Mouse (Mus musculus) macrophage (primary cell): ENCODE measurements around the gene Pyroxd1. TPM values are rescaled to one million over a fixed set of nuclear protein-coding genes. Genes with fewer than 3 reads are reported as not detected.

Experiments used
- H3K27ac ChIP-seq: fragments of 350-480 bp; formaldehyde crosslinking; 2 replicates; pipeline ENCODE4 v1.9.0; 2021
- H3K36me3 ChIP-seq: fragments of 350-480 bp; formaldehyde crosslinking; 2 replicates; pipeline ENCODE4 v1.9.0; 2021; ENCODE audit errors: inconsistent target
- H3K4me3 ChIP-seq: fragments of 350-480 bp; formaldehyde crosslinking; 2 replicates; pipeline ENCODE4 v1.9.0; 2021; ENCODE audit errors: inconsistent target
- H3K79me2 ChIP-seq: fragments of 350-480 bp; formaldehyde crosslinking; 2 replicates; pipeline ENCODE4 v1.9.0; 2021; ENCODE audit errors: inconsistent target
- WGBS: methylation state at CpG from one replicate; pipeline ENCODE4 v1.1.7; 2026; ENCODE audit warnings: inconsistent platforms; ENCODE audit not compliant: missing documents; 5-methylcytosine and 5-hydroxymethylcytosine counted together
- polyA plus RNA-seq: library from polyadenylated mRNA; stranded (reverse); fragments of 250-400 nt; gene quantifications from 3 replicates; pipeline ENCODE4 v1.2.4, GENCODE M21; 2018; ENCODE audit warnings: inconsistent platforms

Gene Pyroxd1
- polyA plus RNA-seq, 1 experiment from 2014 or later, result 9.4 TPM

DNA sequence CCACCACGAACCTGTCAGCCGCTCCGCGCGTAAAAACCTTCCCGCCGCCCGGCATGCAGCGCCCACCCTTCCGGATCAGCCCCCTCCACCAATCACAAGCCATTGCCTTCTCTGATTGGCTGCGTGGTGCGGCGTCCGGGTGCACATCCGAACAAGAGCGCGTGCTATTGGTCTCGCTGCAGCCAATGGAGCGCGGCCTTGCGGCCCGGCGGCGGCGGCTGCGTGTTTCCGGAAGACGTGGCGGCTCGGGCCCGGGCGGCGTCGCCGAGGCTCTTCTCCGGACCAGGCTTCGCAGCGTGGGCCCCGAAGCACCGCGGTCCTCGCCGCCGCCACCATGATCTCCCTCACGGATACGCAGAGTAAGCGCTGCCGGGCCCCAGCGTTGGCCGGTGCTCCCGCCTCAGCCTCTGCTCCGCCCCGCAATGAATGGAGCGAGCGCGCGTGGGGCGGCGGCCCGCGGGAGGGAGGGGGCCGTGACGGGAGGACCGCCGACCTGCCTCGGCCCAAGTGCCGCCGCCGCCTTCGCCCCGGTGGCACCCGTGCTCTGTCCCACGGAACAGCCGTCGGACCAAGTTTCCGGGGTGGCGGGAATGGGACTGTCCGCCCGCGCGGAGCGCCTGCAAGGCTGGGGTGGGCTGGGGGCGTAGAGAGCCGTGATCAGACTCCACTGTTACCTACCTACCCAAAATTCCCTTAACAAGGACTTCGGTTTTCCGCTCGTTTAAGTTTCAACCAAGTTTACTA lies 41.7 kb downstream of the Pyroxd1 start, which contains the start of the genes Recql and Golt1b:
Gene Recql (minus strand): TSS at position 77 of the 744 bp plus-strand sequence.
Gene Golt1b (plus strand): TSS at position 211 of the 744 bp plus-strand sequence.
- Histone ChIP-seq H3K36me3 (no peaks in the 10 kb centered on the region), H3K79me2 (peaks cover 87% of the 10 kb centered on the region), H3K4me3 (peak within 1 kb of the TSS; percentile 82), H3K27ac (peak within 1 kb of the TSS; percentile 48)
- 2% methylated on average over 87 of the region's 87 CpGs for WGBS

DNA sequence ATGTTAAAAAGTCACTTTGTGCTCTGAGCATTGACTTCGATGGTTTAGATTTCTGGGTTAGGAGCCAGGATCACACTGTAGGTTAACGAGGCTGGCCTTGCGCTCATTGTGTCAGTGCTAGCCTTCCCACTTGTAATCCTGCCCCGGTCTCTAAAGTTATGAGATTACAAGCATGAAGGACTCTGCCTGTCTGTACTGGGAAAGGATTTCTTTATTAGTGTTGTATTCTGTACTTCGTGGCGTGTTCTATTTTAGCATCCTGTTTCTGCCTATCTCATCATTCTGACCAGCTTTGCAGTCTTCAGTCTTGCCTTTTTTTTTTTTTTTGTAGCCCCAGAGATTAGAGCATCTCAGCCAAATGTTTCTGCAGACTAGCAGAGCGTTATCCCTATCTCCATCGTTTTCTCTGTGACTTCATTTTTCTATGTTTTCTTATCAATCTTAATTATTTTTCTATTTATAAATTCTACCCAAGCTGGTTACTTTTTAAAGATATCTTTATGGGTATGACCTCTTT lies 42.4 kb downstream of the Pyroxd1 start:
- H3K36me3 ChIP-seq, result 0 out of 2 replicates have a peak, but pooled peaks cover 2% of the 10 kb centered on the region
- peak overlapping the region; percentile 48 for H3K27ac ChIP-seq
- peak overlapping the region; percentile 69 for H3K4me3 ChIP-seq
- peaks cover 89% of the 10 kb centered on the region for H3K79me2 ChIP-seq
- 18% methylated on average over 8 of the region's 8 CpGs for WGBS

DNA sequence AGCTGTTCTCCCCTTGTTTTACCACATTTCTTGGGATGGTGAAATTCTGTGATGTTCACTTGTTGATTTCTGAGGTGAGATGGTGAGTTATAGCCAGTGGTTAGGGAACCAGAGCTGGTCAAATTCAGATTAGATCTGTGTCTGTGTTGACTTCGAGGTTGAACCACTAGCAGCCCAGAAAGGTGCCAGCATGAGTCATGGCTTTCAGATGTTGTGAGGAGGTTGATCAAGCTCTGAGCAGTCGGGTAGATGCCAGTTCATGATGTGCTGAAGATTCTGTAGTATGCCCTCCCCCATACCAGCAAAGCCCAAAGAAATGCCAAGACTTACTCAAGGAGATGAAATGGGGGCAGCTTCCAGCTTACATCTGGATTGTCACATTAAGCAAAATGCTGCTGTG lies 43.6 kb downstream of the Pyroxd1 start:
- H3K27ac ChIP-seq, result no peak overlapping the region
- H3K36me3 ChIP-seq, result peaks cover 13% of the 10 kb centered on the region; the same call in 1 of the 2 replicates
- peaks cover 90% of the 10 kb centered on the region for H3K79me2 ChIP-seq
- H3K4me3 ChIP-seq, result no peak overlapping the region
- 39% methylated on average over 2 of the region's 2 CpGs for WGBS

DNA sequence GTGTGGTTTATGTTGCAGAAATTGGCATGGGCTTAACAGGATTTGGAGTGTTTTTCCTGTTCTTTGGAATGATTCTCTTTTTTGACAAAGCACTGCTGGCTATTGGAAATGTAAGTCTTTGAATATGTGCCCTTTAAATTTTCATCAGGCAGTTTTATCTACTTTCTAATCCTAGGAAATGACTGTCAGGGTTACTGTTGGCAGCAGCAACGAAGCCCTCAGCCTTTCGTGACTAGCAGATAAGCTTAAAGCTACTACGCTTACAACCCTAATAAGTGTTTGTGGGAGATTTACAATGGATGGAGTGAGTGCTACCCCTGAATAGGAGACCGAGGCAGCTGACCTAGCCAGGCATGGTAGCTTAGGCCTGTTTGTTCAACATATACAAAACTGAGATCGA lies 46.9 kb downstream of the Pyroxd1 start:
- peaks cover 85% of the 10 kb centered on the region for H3K79me2 ChIP-seq
- H3K4me3 ChIP-seq, result no peak overlapping the region
- peaks cover 34% of the 10 kb centered on the region; the same call in 1 of the 2 replicates for H3K36me3 ChIP-seq
- H3K27ac ChIP-seq, result no peak overlapping the region
- 96% methylated on average over 5 of the region's 5 CpGs for WGBS

DNA sequence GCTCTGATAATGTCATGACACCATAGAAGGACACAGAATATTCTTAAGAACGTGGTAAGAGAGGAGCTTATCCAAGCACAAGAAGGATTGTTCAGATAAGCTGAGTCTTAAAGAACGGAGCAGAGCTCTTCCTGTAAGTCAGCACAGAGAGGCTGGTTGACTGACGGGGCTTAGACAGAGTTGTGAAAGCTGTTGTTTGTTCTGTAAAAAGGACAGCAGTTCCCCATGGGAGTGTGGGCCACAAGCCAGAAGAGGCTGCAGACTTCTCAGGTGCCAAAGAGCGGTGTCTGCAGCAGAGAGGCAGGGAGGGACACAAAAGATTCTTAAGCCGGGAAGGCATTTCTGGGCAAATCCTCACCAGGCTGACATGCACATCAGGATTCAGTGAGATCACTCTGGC lies 49.2 kb downstream of the Pyroxd1 start:
- H3K36me3 ChIP-seq, result peaks cover 34% of the 10 kb centered on the region; the same call in 1 of the 2 replicates
- H3K4me3 ChIP-seq, result no peak overlapping the region
- no peak overlapping the region for H3K27ac ChIP-seq
- 80% methylated on average over 5 of the region's 5 CpGs for WGBS
- H3K79me2 ChIP-seq, result peaks cover 62% of the 10 kb centered on the region

DNA sequence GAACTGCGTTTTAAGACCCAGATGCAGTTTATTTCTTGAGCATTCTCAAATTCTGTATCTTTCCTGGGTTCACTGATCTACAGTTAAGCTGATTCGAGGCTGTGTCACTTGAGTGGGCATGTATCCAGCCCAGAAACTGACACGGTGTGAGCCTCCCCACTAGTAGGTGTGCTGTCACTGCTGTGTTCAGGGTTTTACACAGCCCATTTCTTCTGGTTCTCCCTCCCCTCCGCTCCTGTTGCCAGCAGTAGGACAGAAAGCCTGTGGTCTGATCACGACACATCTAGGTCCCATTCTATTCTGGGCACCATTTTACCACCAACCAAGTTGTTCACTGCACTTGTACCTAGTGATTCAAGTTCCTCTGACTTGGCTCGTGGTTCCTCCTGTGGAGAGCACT lies 50.3 kb downstream of the Pyroxd1 start:
- Histone ChIP-seq H3K79me2 (peaks cover 51% of the 10 kb centered on the region), H3K4me3 (no peak overlapping the region), H3K36me3 (peaks cover 42% of the 10 kb centered on the region; the same call in 1 of the 2 replicates), H3K27ac (no peak overlapping the region)
- 80% methylated on average over 6 of the region's 6 CpGs for WGBS

DNA sequence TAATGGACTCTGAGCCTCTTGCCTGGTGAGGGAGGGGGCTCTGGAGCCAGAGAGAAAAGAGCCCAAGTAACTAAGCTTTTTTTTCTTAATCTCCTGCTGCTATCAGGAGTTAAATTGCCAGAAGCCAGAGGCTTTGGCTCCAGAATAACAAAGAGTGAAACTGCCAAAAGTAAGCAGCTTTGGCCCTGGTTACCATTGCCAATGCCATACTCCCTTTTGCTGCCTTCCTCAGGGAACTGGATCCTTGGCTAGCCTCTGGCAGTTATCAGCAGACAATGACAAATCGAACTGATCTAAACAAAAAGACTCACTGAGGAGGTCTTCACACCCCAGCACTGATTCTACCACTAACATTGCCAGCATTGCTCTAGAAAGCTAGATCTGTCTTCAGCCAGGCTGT lies 65.7 kb downstream of the Pyroxd1 start:
- Histone ChIP-seq H3K36me3 (no peaks in the 10 kb centered on the region), H3K79me2 (no peaks in the 10 kb centered on the region), H3K4me3 (no peak overlapping the region), H3K27ac (no peak overlapping the region)
- 21% methylated on average over 1 of the region's 1 CpGs for WGBS

Other genes with a start within 250 kb of the Pyroxd1 start
- not detected in 3 replicates for gene Slco1a6, start 137.1 kb upstream of the Pyroxd1 start, polyA plus RNA-seq
- not detected in 3 replicates for gene Iapp, start 47.2 kb upstream of the Pyroxd1 start, polyA plus RNA-seq
- not detected in 3 replicates for gene Slco1a5, start 22.7 kb upstream of the Pyroxd1 start, polyA plus RNA-seq
- gene Recql, start 41.4 kb downstream of the Pyroxd1 start, polyA plus RNA-seq, result 14.2 to 21.2 TPM (median 14.7 TPM) in 3 replicates
- 25.6 to 53.6 TPM (median 31.5 TPM) in 3 replicates for gene Golt1b, start 41.6 kb downstream of the Pyroxd1 start, polyA plus RNA-seq
- gene Spx, start 67.8 kb downstream of the Pyroxd1 start, polyA plus RNA-seq, result 0.15 TPM in 1 of 3 replicates, not detected in the others
- gene Gys2, start 127.5 kb downstream of the Pyroxd1 start, polyA plus RNA-seq, result not detected in 3 replicates
- gene Ldhb, start 162.3 kb downstream of the Pyroxd1 start, polyA plus RNA-seq, result 4.8 to 7.8 TPM (median 7.2 TPM) in 3 replicates
- not detected in 3 replicates for gene Kcnj8, start 226.0 kb downstream of the Pyroxd1 start, polyA plus RNA-seq